Mouse (Mus musculus) limb, embryonic 12.5 days (tissue): ENCODE measurements at regions not wholly inside any gene's neighbourhood (a gene's known extent, or its start where the extent isn't known, plus 50 kb on each side); places are given as distances from the start of the nearest gene placed in this dataset.

Experiments used
- ATAC-seq: fragments of 200-750 bp; cut with Nextera tagmentation; 2 replicates; pipeline ENCODE4 v1.8.0; 2017; ENCODE audit warnings: low read depth, moderate TSS enrichment; ENCODE audit not compliant: insufficient number of reproducible peaks, insufficient read depth, low FRiP score, low TSS enrichment
- H3K27ac ChIP-seq: fragments of 300-500 bp; sonication (generic); 2 replicates; pipeline ENCODE4 v1.5.1; 2016; ENCODE audit warnings: mild to moderate bottlenecking, moderate library complexity
- H3K27me3 ChIP-seq: fragments of 300-500 bp; sonication (generic); 2 replicates; pipeline ENCODE4 v1.6.1; 2016; ENCODE audit warnings: mild to moderate bottlenecking, moderate library complexity
- H3K36me3 ChIP-seq: fragments of 300-500 bp; sonication (generic); 2 replicates; pipeline ENCODE4 v1.6.1; 2016; ENCODE audit warnings: mild to moderate bottlenecking, moderate library complexity
- H3K4me1 ChIP-seq: fragments of 300-500 bp; sonication (generic); replicated peaks from 2 replicates; pipeline ENCODE4 v1.6.1; 2016
- H3K4me2 ChIP-seq: fragments of 300-500 bp; sonication (generic); 2 replicates; pipeline ENCODE4 v1.6.1; 2016; ENCODE audit warnings: mild to moderate bottlenecking, moderate library complexity
- H3K4me3 ChIP-seq: fragments of 300-500 bp; sonication (generic); replicated peaks from 2 replicates; pipeline ENCODE4 v1.5.1; 2016; ENCODE audit warnings: mild to moderate bottlenecking
- H3K9ac ChIP-seq: fragments of 300-500 bp; sonication (generic); replicated peaks from 2 replicates; pipeline ENCODE4 v1.6.1; 2016; ENCODE audit warnings: mild to moderate bottlenecking, moderate library complexity
- H3K9me3 ChIP-seq: fragments of 300-500 bp; sonication (generic); 2 replicates; pipeline ENCODE4 v1.6.1; 2016; ENCODE audit warnings: mild to moderate bottlenecking, moderate library complexity
- WGBS: fragments of 180-500 bp; shearing (Covaris S2); methylation state at CpG from one replicate; pipeline ENCODE4 v1.1.7; 2016; 5-methylcytosine and 5-hydroxymethylcytosine counted together

GRCm38 (mm10) chr2:128353457-128353856 lies 227.6 kb downstream of the Bcl2l11 start:
- Histone ChIP-seq H3K4me1 (no peaks in the 10 kb centered on the region), H3K4me2 (no peak overlapping the region), H3K36me3 (no peaks in the 10 kb centered on the region), H3K27ac (no peak overlapping the region), H3K27me3 (no peaks in the 10 kb centered on the region), H3K4me3 (no peak overlapping the region), H3K9me3 (no peaks in the 10 kb centered on the region), H3K9ac (no peak overlapping the region)
- WGBS, result 83% methylated on average over 3 of the region's 3 CpGs
- no peak for ATAC-seq

- no peaks in the 10 kb centered on the region for H3K27me3 ChIP-seq
- H3K4me1 ChIP-seq, result peaks cover 10% of the 10 kb centered on the region; the same call in 1 of the 2 replicates
- H3K9me3 ChIP-seq, result no peaks in the 10 kb centered on the region
- no peak for ATAC-seq
- no peak overlapping the region for H3K4me2 ChIP-seq
- H3K36me3 ChIP-seq, result no peaks in the 10 kb centered on the region
- H3K27ac ChIP-seq, result no peak overlapping the region
- WGBS, result 84% methylated on average over 4 of the region's 4 CpGs
- H3K9ac ChIP-seq, result no peak overlapping the region
- no peak overlapping the region for H3K4me3 ChIP-seq
These were observed 230.5 kb downstream of the Bcl2l11 start for GRCm38 (mm10) chr2:128356326-128356725.

GRCm38 (mm10) chr2:128359106-128359505 lies 231.9 kb upstream of the Spdye4c start:
- Histone ChIP-seq H3K36me3 (no peaks in the 10 kb centered on the region), H3K9ac (no peak overlapping the region), H3K27ac (no peak overlapping the region), H3K4me3 (no peak overlapping the region), H3K27me3 (no peaks in the 10 kb centered on the region), H3K4me2 (no peak overlapping the region), H3K4me1 (peaks cover 19% of the 10 kb centered on the region), H3K9me3 (no peaks in the 10 kb centered on the region)
- WGBS, result 71% methylated on average over 4 of the region's 4 CpGs
- no peak for ATAC-seq

DNA sequence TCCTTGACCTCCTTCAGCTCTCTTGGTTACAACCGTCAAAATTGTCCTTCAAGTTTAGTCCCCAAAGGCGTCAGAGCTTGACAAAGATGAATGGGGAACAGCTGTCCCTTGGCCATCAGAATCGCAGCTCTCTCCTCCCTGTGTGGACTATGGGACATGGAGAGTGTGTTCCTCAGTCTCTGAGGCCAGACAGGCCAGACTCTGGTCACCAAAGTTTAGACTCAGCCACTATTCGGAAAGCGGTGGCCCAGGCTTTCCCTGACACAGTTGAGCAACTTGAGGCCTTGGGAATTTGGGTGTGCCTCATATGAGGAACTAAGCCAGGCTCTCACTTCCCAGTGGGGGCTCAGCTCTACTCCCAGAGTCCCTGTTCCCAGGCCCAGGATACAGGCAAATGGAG lies 230.5 kb upstream of the Spdye4c start:
- 60% methylated on average over 5 of the region's 5 CpGs for WGBS
- Histone ChIP-seq H3K36me3 (no peaks in the 10 kb centered on the region), H3K4me1 (peaks cover 29% of the 10 kb centered on the region), H3K9me3 (no peaks in the 10 kb centered on the region), H3K27ac (no peak overlapping the region), H3K9ac (no peak overlapping the region), H3K4me2 (no peak overlapping the region), H3K27me3 (no peaks in the 10 kb centered on the region), H3K4me3 (no peak overlapping the region)
- no peak for ATAC-seq

DNA sequence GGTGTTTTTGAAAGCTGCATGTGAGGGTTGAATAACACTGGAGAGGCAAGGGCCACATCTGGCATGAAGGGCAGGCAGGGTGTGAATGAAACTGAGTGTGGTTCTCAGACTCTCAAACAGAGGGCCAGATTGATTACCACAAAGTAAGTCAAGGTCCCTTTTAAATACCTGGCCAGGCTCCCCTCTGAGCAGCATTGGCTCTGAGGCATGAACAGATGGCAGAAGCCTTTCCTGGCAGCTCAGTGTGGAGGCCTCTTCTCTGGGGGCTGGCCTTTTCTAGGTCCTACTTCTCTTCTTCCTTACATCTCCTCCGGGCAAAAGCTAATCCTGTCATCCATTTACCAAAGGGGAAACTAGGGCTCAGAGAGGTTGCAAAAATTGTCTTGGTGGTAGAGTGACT lies 229.6 kb upstream of the Spdye4c start:
- 0 out of 2 replicates have a peak overlapping the region, but pooled peaks have one; percentile 7 for H3K27ac ChIP-seq
- 65% methylated on average over 1 of the region's 1 CpGs for WGBS
- H3K36me3 ChIP-seq, result no peaks in the 10 kb centered on the region
- no peak overlapping the region for H3K4me2 ChIP-seq
- no peaks in the 10 kb centered on the region for H3K9me3 ChIP-seq
- peaks cover 29% of the 10 kb centered on the region for H3K4me1 ChIP-seq
- no peaks in the 10 kb centered on the region for H3K27me3 ChIP-seq
- no peak overlapping the region for H3K9ac ChIP-seq
- H3K4me3 ChIP-seq, result no peak overlapping the region
- no peak for ATAC-seq

GRCm38 (mm10) chr2:128364161-128364560 lies 226.8 kb upstream of the Spdye4c start:
- H3K27me3 ChIP-seq, result no peaks in the 10 kb centered on the region
- H3K9ac ChIP-seq, result no peak overlapping the region; the same call in 1 of the 2 replicates
- peak overlapping the region; percentile 51 for H3K4me2 ChIP-seq
- no peak for ATAC-seq
- H3K9me3 ChIP-seq, result peaks cover 4% of the 10 kb centered on the region; the same call in 1 of the 2 replicates
- peak overlapping the region; percentile 26 for H3K4me3 ChIP-seq
- H3K27ac ChIP-seq, result no peak overlapping the region; the same call in 1 of the 2 replicates
- H3K36me3 ChIP-seq, result no peaks in the 10 kb centered on the region
- WGBS, result 17% methylated on average over 14 of the region's 14 CpGs
- H3K4me1 ChIP-seq, result peaks cover 29% of the 10 kb centered on the region

DNA sequence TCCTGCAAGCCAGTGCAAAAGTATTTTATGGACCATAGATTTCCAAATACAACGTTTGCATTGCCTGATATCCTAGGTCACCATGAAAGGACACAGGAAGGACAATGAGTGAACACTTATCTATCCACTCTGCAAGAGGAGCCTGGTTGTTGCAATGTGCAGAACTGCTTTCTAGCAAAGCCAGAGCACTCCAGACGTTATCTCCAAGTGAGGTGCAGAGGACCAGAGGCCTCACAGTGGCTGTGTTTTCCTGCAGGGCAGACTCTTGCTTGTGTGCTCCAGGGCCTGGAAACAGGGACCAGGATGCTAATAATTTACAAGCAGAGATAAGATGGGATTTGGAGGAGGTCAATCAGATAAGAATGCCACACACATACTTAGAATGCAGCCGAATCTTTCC lies 226.0 kb upstream of the Spdye4c start:
- Histone ChIP-seq H3K27ac (no peak overlapping the region), H3K9me3 (peaks cover 4% of the 10 kb centered on the region; the same call in 1 of the 2 replicates), H3K4me3 (no peak overlapping the region), H3K27me3 (no peaks in the 10 kb centered on the region), H3K4me1 (peaks cover 24% of the 10 kb centered on the region), H3K4me2 (no peak overlapping the region), H3K36me3 (no peaks in the 10 kb centered on the region), H3K9ac (no peak overlapping the region)
- WGBS, result 36% methylated on average over 3 of the region's 3 CpGs
- ATAC-seq, result no peak

- Histone ChIP-seq H3K4me2 (no peak overlapping the region), H3K4me3 (no peak overlapping the region), H3K9ac (no peak overlapping the region), H3K9me3 (peaks cover 4% of the 10 kb centered on the region; the same call in 1 of the 2 replicates), H3K36me3 (no peaks in the 10 kb centered on the region), H3K27me3 (no peaks in the 10 kb centered on the region; the same call in 1 of the 2 replicates), H3K27ac (no peak overlapping the region), H3K4me1 (peaks cover 23% of the 10 kb centered on the region)
- 94% methylated on average over 2 of the region's 2 CpGs for WGBS
- ATAC-seq, result no peak
These were observed 225.2 kb upstream of the Spdye4c start for GRCm38 (mm10) chr2:128365775-128366174.

DNA sequence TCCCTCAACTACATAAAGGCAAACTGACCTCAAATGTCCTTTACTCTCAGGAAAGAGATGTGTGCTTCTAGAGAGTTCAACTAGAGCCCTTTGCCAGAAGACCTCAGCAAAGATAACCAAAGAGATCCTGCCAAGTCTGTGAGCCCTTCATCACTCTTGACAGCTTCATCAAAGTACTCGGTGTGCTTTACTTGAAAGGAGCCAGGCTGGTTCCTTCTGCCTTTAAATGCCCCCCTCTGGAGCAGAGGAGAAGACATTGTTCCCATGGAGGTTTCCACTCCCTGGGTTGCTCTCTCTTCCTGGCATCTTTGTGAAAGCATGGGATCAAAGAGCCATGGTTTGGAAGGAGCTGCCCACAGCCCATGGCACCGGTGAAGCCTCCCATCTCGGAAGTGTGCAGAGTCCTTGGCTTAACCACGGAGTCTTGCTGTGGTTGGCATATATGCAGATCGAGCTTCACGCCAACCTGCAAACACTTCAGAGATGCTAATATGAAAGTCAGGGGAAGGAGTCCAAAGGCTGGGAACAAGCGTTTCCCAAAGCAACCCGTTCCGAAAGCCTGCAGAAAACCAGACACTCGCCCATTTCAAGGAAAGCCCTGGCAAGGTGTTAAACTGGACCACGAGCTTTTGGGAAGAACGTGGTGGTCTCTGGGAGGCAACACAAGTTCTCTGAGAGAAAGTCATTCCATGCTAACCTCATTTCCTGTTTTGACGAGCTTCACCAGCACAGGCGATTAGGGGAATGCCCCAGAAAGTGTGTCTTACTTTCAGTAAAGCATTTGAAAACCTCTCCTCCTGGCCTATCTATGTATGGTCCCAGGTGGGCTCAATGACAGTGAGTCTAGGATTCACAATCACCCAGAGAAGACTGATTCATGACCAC lies 223.5 kb upstream of the Spdye4c start:
- no peak for ATAC-seq
- H3K27me3 ChIP-seq, result no peaks in the 10 kb centered on the region; the same call in 1 of the 2 replicates
- WGBS, result 76% methylated on average over 14 of the region's 14 CpGs
- H3K4me1 ChIP-seq, result peaks cover 17% of the 10 kb centered on the region
- H3K4me3 ChIP-seq, result no peak overlapping the region
- no peak overlapping the region for H3K4me2 ChIP-seq
- no peak overlapping the region for H3K27ac ChIP-seq
- no peaks in the 10 kb centered on the region for H3K36me3 ChIP-seq
- H3K9me3 ChIP-seq, result peaks cover 4% of the 10 kb centered on the region; the same call in 1 of the 2 replicates
- no peak overlapping the region for H3K9ac ChIP-seq

DNA sequence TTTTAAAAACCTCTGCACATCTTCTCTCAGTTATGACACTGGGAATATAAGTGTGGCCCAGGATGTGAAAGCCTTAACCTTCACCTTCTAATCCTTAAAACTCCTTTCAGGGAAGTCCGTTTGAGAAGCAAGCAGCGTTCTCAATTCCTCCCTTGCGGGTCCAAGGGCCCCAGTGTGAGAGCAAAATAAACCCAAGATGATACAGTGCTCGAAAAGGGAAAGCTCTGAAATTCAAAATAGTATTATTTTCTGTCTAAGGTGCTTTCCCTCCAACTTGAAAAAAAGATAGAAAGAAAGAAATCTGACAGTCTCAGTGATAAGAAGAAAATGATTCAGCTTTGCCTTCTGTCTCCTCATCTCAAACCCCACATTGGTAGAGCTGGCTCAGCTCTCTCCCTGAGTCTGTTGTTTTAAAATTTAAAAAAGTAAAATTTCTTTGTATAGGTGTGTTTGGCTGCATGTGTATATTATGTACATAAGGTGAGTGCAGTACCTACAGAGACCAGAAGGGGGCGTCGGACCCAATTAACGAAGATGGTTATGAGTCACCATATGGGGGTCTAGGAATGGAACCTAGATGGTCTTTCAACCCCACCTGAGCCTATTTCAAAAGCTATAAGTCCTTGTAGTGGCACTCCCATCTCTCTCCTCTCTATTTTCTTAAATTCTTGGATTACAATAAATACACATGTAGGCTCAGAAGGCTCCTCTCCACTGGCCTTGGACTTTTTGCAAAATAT lies 222.3 kb upstream of the Spdye4c start:
- peaks cover 14% of the 10 kb centered on the region for H3K4me1 ChIP-seq
- H3K27me3 ChIP-seq, result no peaks in the 10 kb centered on the region; the same call in 1 of the 2 replicates
- no peak overlapping the region for H3K27ac ChIP-seq
- no peak overlapping the region for H3K4me3 ChIP-seq
- H3K9ac ChIP-seq, result no peak overlapping the region
- no peaks in the 10 kb centered on the region for H3K36me3 ChIP-seq
- peaks cover 4% of the 10 kb centered on the region; the same call in 1 of the 2 replicates for H3K9me3 ChIP-seq
- no peak for ATAC-seq
- H3K4me2 ChIP-seq, result no peak overlapping the region
- 69% methylated on average over 7 of the region's 7 CpGs for WGBS

DNA sequence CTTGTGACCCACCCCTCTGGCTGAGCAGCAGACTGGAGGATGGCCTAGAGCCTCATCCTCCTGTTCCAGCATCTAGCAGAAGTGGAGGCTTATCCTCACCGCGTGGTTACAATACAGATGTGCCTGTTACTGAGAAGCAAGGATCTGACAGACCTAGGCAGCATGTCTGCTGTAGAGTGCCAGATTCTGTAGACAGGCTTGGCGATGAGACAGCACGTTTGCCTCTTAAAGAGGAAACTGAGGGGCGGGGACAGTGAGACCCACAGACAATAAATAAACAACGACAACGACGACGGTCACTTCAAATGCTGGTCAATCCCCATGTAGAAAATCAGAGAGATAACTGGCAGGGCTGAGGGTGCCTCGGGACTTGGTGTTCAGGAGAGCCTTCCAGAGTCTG lies 220.2 kb upstream of the Spdye4c start:
- Histone ChIP-seq H3K9ac (no peak overlapping the region), H3K36me3 (no peaks in the 10 kb centered on the region), H3K27ac (no peak overlapping the region), H3K4me2 (no peak overlapping the region), H3K4me3 (no peak overlapping the region), H3K9me3 (peaks cover 4% of the 10 kb centered on the region; the same call in 1 of the 2 replicates), H3K4me1 (no peaks in the 10 kb centered on the region), H3K27me3 (no peaks in the 10 kb centered on the region; the same call in 1 of the 2 replicates)
- no peak for ATAC-seq
- 68% methylated on average over 10 of the region's 10 CpGs for WGBS
